Mouse (Mus musculus): ENCODE data around the gene Pgm2l1.
A peak's percentile ranks its signal among the peaks of the same experiment; 100 is the strongest.

The Pgm2l1 gene

GRCm38 (mm10) chr7:100298861-100299510 lies 71.8 kb downstream of the Pgm2l1 start:
- no peak for DNase-seq

GRCm38 (mm10) chr7:100301390-100301789 lies 74.2 kb downstream of the Pgm2l1 start:
- no peak for DNase-seq

GRCm38 (mm10) chr7:100302316-100302715 lies 75.1 kb downstream of the Pgm2l1 start:
- DNase-seq, result no peak

GRCm38 (mm10) chr7:100305894-100306293 lies 78.7 kb downstream of the Pgm2l1 start:
- DNase-seq, result no peak

- DNase-seq, result no peak
Observed at GRCm38 (mm10) chr7:100307872-100308653, 80.9 kb downstream of the Pgm2l1 start.

GRCm38 (mm10) chr7:100309216-100309615 lies 82.0 kb downstream of the Pgm2l1 start:
- no peak for DNase-seq

- DNase-seq, result no peak
Observed at GRCm38 (mm10) chr7:100309679-100310078, 82.5 kb downstream of the Pgm2l1 start.

GRCm38 (mm10) chr7:100310290-100310689 lies 83.1 kb downstream of the Pgm2l1 start:
- no peak for DNase-seq

GRCm38 (mm10) chr7:100312716-100313115 lies 85.5 kb downstream of the Pgm2l1 start:
- no peak for DNase-seq

- no peak for DNase-seq
Observed at GRCm38 (mm10) chr7:100316924-100317323, 89.7 kb downstream of the Pgm2l1 start.

GRCm38 (mm10) chr7:100317534-100317933 lies 90.3 kb downstream of the Pgm2l1 start:
- no peak for DNase-seq

GRCm38 (mm10) chr7:100323721-100324120 lies 96.5 kb downstream of the Pgm2l1 start:
- peak in 1 of 2 experiments; percentile 11 for DNase-seq

GRCm38 (mm10) chr7:100325482-100325881 lies 98.3 kb downstream of the Pgm2l1 start:
- DNase-seq, result peak in 1 of 2 experiments; percentile 56

- DNase-seq, result peak in 1 of 2 experiments; percentile 2
Observed at GRCm38 (mm10) chr7:100327514-100327913, 100.3 kb downstream of the Pgm2l1 start.
